In genomic region chr4:144882881-144883331, GRCm38 (mm10) we compare ENCODE assay signal across 10 mouse cellular contexts. TPM values are rescaled to one million over a fixed set of nuclear protein-coding genes. Genes with fewer than 3 reads are reported as not detected.
DNase-seq lines count a peak whose midpoint lies in the region; ATAC-seq lines count a peak whose summit lies in the region.
"Had no signal": no experiment of that assay in that cellular context is flagged by ENCODE, and none has a peak within 500 bp of the region (broad histone marks: within the 10 kb centered on the region; RNA-seq: fewer than 3 reads in every experiment).

No protein-coding gene starts in this region.

- 45% methylated on average over 8 of the region's 8 CpGs for WGBS in embryonic facial prominence, embryonic 11.5 days
- WGBS in embryonic facial prominence, embryonic 10.5 days = 50% methylated on average over 8 of the region's 8 CpGs
- WGBS in lung, embryonic 16.5 days = 52% methylated on average over 8 of the region's 8 CpGs
- WGBS in embryonic facial prominence, embryonic 13.5 days = 26% methylated on average over 8 of the region's 8 CpGs
- WGBS in limb, embryonic 12.5 days = 11% methylated on average over 8 of the region's 8 CpGs

- no peak overlapping the region for H3K4me3 ChIP-seq in embryonic facial prominence, embryonic 11.5 days (ENCODE audit: low read depth, low read length)
- no peak overlapping the region for H3K4me3 ChIP-seq in embryonic facial prominence, embryonic 10.5 days
- no peak overlapping the region for H3K4me3 ChIP-seq in lung, embryonic 16.5 days (ENCODE audit: low read length)
- H3K4me3 ChIP-seq in embryonic facial prominence, embryonic 13.5 days = no peak overlapping the region
- H3K4me3 ChIP-seq in limb, embryonic 12.5 days (replicated peaks) = no peak overlapping the region
- H3K4me3 ChIP-seq: neural tube, embryonic 13.5 days had no signal

- no peak overlapping the region; the same call in 1 of the 2 replicates for H3K9ac ChIP-seq in embryonic facial prominence, embryonic 11.5 days (replicated peaks; ENCODE audit: low read length)
- H3K9ac ChIP-seq in lung, embryonic 16.5 days (ENCODE audit: low read length) = no peak overlapping the region
- H3K9ac ChIP-seq in embryonic facial prominence, embryonic 13.5 days = no peak overlapping the region
- H3K9ac ChIP-seq in limb, embryonic 12.5 days (replicated peaks) = no peak overlapping the region
- H3K9ac ChIP-seq: neural tube, embryonic 13.5 days had no signal

- no peak overlapping the region for H3K4me2 ChIP-seq in embryonic facial prominence, embryonic 11.5 days (ENCODE audit: low read depth, low read length)
- H3K4me2 ChIP-seq in lung, embryonic 16.5 days (ENCODE audit: low read depth, low read length) = no peak overlapping the region
- H3K4me2 ChIP-seq in embryonic facial prominence, embryonic 13.5 days = no peak overlapping the region
- H3K4me2 ChIP-seq in limb, embryonic 12.5 days = no peak overlapping the region
- H3K4me2 ChIP-seq: neural tube, embryonic 13.5 days had no signal

- no peaks in the 10 kb centered on the region for H3K4me1 ChIP-seq in embryonic facial prominence, embryonic 11.5 days (ENCODE audit: control insufficient read depth, insufficient read depth, low read length)
- peaks cover 13% of the 10 kb centered on the region; the same call in 1 of the 2 replicates for H3K4me1 ChIP-seq in embryonic facial prominence, embryonic 10.5 days
- H3K4me1 ChIP-seq in lung, embryonic 16.5 days (replicated peaks; ENCODE audit: control insufficient read depth, insufficient read depth, low read length) = no peaks in the 10 kb centered on the region; the same call in 1 of the 2 replicates
- H3K4me1 ChIP-seq in embryonic facial prominence, embryonic 13.5 days = peaks cover 20% of the 10 kb centered on the region
- peaks cover 49% of the 10 kb centered on the region for H3K4me1 ChIP-seq in limb, embryonic 12.5 days (replicated peaks)
- H3K4me1 ChIP-seq: neural tube, embryonic 13.5 days had no signal

- H3K27ac ChIP-seq in embryonic facial prominence, embryonic 11.5 days (replicated peaks; ENCODE audit: low read depth, low read length) = no peak overlapping the region
- no peak overlapping the region for H3K27ac ChIP-seq in embryonic facial prominence, embryonic 10.5 days (replicated peaks)
- H3K27ac ChIP-seq in lung, embryonic 16.5 days (ENCODE audit: low read length) = no peak overlapping the region
- H3K27ac ChIP-seq in embryonic facial prominence, embryonic 13.5 days = peak overlapping the region; percentile 70
- H3K27ac ChIP-seq in limb, embryonic 12.5 days = peak overlapping the region; percentile 89
- H3K27ac ChIP-seq: neural tube, embryonic 13.5 days had no signal

- H3K9me3 ChIP-seq in embryonic facial prominence, embryonic 11.5 days (replicated peaks; ENCODE audit: control insufficient read depth, low read length) = no peaks in the 10 kb centered on the region
- H3K9me3 ChIP-seq in embryonic facial prominence, embryonic 10.5 days = no peaks in the 10 kb centered on the region
- H3K9me3 ChIP-seq in lung, embryonic 16.5 days (ENCODE audit: control insufficient read depth, low read length) = no peaks in the 10 kb centered on the region
- no peaks in the 10 kb centered on the region for H3K9me3 ChIP-seq in embryonic facial prominence, embryonic 13.5 days
- no peaks in the 10 kb centered on the region for H3K9me3 ChIP-seq in limb, embryonic 12.5 days
- H3K9me3 ChIP-seq: neural tube, embryonic 13.5 days had no signal

- DNase-seq in embryonic facial prominence, embryonic 11.5 days (ENCODE audit: low spot score) = peak; percentile 17
- DNase-seq in embryonic facial prominence, embryonic 10.5 days (ENCODE audit: low spot score) = no peak
- DNase-seq in lung, postnatal 4 days = no peak
- DNase-seq in cerebellum, adult 11-12 months = no peak
- DNase-seq in adipocyte (ENCODE audit: low spot score) = no peak

- peak; percentile 47; the same call in 1 of the 2 replicates for ATAC-seq in embryonic facial prominence, embryonic 11.5 days (replicated peaks; ENCODE audit: insufficient number of reproducible peaks, low FRiP score, low TSS enrichment, low read depth)
- peak; percentile 34; the same call in 1 of the 2 replicates for ATAC-seq in lung, embryonic 16.5 days (ENCODE audit: low read depth)
- peak; percentile 56 for ATAC-seq in embryonic facial prominence, embryonic 13.5 days (ENCODE audit: insufficient number of reproducible peaks, insufficient read depth, low FRiP score, low TSS enrichment, low read depth)
- peak; percentile 84 for ATAC-seq in limb, embryonic 12.5 days (ENCODE audit: insufficient number of reproducible peaks, insufficient read depth, low FRiP score, low TSS enrichment, low read depth)
- ATAC-seq: Patski had no signal

- no peaks in the 10 kb centered on the region for H3K27me3 ChIP-seq in embryonic facial prominence, embryonic 11.5 days (ENCODE audit: control insufficient read depth, insufficient read depth, low read length)
- H3K27me3 ChIP-seq in embryonic facial prominence, embryonic 10.5 days (replicated peaks; ENCODE audit: low read depth, poor library complexity, severe bottlenecking) = no peaks in the 10 kb centered on the region
- no peaks in the 10 kb centered on the region for H3K27me3 ChIP-seq in lung, embryonic 16.5 days (ENCODE audit: control insufficient read depth, insufficient read depth, low read depth, low read length)
- no peaks in the 10 kb centered on the region for H3K27me3 ChIP-seq in embryonic facial prominence, embryonic 13.5 days
- no peaks in the 10 kb centered on the region for H3K27me3 ChIP-seq in limb, embryonic 12.5 days
- H3K27me3 ChIP-seq: neural tube, embryonic 13.5 days; Patski had no signal

- no peaks in the 10 kb centered on the region for H3K36me3 ChIP-seq in embryonic facial prominence, embryonic 11.5 days (replicated peaks; ENCODE audit: control insufficient read depth, insufficient read depth, low read depth, low read length)
- H3K36me3 ChIP-seq in embryonic facial prominence, embryonic 10.5 days (replicated peaks) = no peaks in the 10 kb centered on the region
- no peaks in the 10 kb centered on the region for H3K36me3 ChIP-seq in lung, embryonic 16.5 days (ENCODE audit: control insufficient read depth, insufficient read depth, low read length)
- H3K36me3 ChIP-seq in embryonic facial prominence, embryonic 13.5 days = no peaks in the 10 kb centered on the region
- no peaks in the 10 kb centered on the region for H3K36me3 ChIP-seq in limb, embryonic 12.5 days
- H3K36me3 ChIP-seq: neural tube, embryonic 13.5 days had no signal

RNA-seq across cellular contexts. Expression of gene Dhrs3, which starts 9.7 kb away (rescaled TPM):
- polyA plus RNA-seq in embryonic facial prominence, embryonic 11.5 days (2014; fragmentation: Nextera tagmentation; extraction: Ambion mirVana) = 41.9 and 45.7 TPM in 2 replicates
- 22.0 and 30.2 TPM in 2 replicates for polyA plus RNA-seq in embryonic facial prominence, embryonic 10.5 days (2016; fragmentation: Nextera tagmentation; extraction: Ambion mirVana)
- 67.6 and 77.3 TPM in 2 replicates for polyA plus RNA-seq in lung, embryonic 16.5 days (2015; fragmentation: Nextera tagmentation; extraction: Ambion mirVana)
- polyA plus RNA-seq in embryonic facial prominence, embryonic 13.5 days (2015; fragmentation: Nextera tagmentation; extraction: Ambion mirVana) = 57.2 and 62.2 TPM in 2 replicates
- 58.9 and 62.7 TPM in 2 replicates for polyA plus RNA-seq in limb, embryonic 12.5 days (2016; fragmentation: Nextera tagmentation; extraction: Ambion mirVana)

Comparison
In these comparisons a context has a peak if more than half of its experiments do, and no peak if none do; other contexts are left out.
1. H3K27ac ChIP-seq: peak in embryonic facial prominence, embryonic 13.5 days (single experiment) and limb, embryonic 12.5 days (single experiment); none in embryonic facial prominence, embryonic 11.5 days (single experiment), embryonic facial prominence, embryonic 10.5 days (single experiment) and lung, embryonic 16.5 days (single experiment).
2. ATAC-seq: peak in every context shown above with its lines; median percentile 84 in limb, embryonic 12.5 days; 56 in embryonic facial prominence, embryonic 13.5 days; 47 in embryonic facial prominence, embryonic 11.5 days; 34 in lung, embryonic 16.5 days.